Mouse (Mus musculus): ENCODE measurements around the gene Pakap.

The Pakap gene

DNA sequence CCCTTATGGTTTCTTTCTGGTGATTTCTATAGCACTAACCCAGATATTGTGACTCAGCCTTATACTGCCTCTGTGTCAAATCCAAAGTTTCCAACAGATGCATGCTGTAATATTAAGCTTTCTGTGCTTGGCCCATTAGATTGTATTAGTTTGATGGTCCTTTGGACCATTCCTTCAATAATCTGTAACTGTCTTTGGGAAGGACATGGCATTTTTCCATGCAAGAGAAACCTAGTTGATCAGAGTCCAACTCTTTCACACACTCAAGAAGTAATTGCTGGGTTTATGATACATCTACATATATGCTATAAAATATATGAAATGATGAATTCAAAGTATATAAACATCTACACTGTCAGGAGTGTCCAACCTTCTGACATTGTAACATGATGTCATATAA lies 147.9 kb downstream of the Pakap start:
- no peak for DNase-seq (ENCODE audit: low spot score in 2 of 2)

DNA sequence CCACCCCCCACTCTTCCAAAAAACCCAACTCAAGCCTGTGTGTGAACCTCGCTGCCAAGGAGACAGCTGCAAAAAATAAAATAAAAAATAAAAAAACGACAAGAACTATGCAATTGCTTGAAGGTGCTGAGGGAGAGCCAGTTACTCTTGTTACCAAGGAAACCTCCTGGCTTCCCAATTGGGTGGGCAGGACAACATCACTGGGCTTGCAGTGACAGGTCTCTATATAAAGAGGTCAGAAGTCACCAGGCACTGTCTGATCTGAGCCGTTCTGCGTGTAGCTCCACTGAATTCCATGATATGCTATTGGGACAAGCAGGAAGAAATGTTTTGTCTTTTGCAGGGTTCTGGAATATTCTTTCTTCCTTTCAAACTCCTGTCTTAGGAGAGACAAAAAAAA lies 148.8 kb downstream of the Pakap start:
- DNase-seq (ENCODE audit: low spot score in 2 of 2) = no peak

DNA sequence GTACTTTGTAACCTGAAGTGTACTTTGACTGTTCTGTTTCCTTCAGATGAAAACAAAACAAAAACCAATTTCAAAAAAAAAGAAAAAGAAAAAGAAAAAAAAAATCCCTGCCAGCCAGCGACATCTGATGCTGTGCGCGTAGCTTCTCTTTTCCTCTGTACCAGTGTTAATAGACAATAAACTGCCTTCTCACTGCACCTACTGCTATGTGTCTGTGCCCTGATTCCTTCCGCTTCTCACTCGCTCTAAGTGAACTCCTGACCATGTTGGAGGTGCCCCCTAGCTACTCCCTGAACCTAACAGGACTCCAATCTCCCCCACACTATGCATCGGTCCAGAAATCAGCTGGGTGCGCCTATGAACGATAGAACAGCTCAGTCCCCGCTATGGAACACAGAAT lies 149.4 kb downstream of the Pakap start, which contains the start of gene Akap2:
Gene Akap2, plus strand, starts transcription at position 304 of the 400 bp plus-strand sequence.
- DNase-seq (ENCODE audit: low spot score in 2 of 2) = no peak

DNA sequence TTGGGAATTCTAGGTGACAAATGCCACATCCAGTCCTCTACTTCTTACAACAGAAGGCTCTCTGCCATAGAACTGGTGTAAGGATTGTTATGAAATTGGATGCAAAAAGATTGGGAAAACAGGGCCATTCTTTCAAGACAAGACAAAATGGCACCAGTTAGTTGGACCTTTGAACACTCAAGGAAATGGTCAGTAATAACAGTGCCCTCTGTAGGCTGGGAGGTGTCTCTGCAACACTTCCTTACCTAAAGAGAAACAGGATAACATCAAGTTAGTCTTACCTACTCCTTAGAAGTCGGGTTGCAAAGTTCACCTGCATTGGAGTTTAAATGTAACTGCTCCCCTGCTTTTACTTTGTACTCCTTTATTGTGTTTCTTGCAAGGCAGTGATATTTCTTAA lies 151.4 kb downstream of the Pakap start:
- DNase-seq (ENCODE audit: low spot score in 2 of 2) = no peak

DNA sequence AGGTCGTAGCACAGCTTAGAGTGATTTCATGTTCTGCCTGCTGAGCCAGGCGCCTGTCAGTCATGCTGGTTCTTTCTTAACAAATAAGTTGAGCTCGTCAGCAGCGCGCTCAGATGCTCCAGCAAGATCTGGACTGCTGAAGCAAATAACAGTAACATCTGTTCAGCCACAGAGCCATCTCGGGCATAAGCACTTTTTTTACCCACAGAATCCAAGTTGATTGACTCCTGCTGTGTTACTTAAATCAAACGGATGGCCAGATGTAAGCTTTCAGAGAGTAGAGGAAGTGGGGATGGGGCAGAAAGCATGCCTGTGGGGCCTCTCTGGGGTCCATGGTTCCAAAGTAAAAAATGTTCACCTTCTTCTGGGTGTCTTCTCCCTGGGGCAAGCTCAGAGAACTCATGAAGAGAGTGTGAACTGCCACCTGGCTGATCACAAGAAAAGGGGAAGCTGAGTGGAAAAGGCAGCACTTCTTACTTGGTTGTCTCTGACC lies 152.9 kb downstream of the Pakap start:
- DNase-seq (ENCODE audit: low spot score in 2 of 2) = no peak

DNA sequence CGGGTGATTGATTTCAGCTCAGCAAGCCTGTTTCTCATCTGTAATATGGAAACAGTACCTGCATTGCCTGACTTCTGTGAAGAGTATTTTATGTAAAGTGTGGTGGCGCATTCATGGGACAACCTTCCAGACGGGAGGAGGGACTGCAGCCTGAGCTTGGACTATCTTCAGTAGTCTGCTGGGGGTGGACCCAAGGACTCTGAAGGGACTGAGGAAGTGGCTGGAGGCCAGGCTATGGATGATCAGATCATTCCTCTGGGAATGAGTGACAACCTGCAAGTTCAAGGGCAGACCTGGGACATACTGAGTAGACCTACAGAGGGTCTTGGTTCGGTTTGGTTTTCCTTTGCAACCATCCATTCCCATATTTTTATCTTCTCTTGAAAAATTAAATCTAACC lies 154.3 kb downstream of the Pakap start:
- DNase-seq (ENCODE audit: low spot score in 2 of 2) = no peak

DNA sequence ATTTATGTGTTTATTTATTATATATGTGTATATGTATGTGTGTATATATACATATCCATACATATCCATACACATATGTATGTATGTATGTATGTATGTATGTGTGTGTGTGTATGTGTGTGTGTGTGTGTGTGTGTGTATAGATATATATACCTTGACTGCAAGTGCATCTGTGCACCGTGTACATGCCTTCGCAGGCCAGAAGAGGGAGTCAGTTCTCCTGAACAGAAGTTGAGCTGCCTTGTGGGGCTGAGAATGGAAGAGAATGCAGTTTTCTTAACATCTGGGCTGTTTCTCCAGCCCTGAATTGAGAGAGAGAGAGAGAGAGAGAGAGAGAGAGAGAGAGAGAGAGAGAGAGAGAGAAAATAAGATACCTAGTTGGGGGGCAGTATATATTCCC lies 155.7 kb downstream of the Pakap start:
- no peak for DNase-seq (ENCODE audit: low spot score in 2 of 2)

DNA sequence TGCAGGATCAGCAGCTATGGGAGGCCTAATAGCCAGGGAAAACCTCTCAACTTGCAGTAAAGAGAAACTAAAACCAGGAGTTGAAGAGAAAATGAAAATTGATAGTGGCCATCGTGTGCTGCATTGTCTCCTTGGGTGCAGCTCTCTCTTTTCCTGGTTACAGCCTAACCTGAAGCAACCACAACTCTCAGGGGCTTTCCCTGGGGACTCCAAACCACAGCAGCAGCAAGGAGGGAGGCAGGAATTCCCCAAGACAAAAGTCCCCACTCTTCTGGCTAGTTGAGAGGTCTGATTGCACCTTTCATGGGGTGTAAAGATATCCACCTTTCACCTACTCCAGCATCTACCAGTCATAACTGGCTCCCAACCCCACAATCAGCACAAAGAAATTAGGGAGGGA lies 157.6 kb downstream of the Pakap start:
- DNase-seq (ENCODE audit: low spot score in 2 of 2) = no peak

DNA sequence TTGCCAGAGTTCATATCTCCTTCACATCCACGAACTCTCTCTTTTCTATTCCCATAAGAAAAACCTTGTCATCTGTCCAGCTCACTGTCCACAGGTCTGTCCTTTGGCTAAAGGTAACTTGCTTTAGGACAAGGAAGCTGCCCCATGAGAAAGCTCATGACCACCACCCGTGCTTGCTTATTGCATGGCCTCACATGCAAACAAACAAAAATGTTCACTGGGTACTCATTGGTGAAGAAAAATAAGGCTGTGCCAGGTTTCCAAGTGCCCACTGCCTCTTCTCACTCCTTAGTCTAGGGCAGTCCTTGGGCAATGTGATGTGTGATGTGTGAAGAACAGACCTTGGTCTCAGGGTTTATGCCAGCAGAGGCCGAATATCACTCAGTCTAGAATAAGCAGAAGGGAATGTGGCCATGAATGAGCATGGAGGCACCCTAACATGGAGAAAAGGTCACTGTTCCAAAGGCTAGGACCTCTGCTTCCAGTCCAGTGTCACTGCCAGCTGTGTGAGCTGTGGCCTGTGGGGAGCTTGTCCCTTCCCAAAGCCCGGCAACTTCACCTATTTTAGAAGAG lies 160.7 kb downstream of the Pakap start:
- DNase-seq (ENCODE audit: low spot score in 2 of 2) = no peak

DNA sequence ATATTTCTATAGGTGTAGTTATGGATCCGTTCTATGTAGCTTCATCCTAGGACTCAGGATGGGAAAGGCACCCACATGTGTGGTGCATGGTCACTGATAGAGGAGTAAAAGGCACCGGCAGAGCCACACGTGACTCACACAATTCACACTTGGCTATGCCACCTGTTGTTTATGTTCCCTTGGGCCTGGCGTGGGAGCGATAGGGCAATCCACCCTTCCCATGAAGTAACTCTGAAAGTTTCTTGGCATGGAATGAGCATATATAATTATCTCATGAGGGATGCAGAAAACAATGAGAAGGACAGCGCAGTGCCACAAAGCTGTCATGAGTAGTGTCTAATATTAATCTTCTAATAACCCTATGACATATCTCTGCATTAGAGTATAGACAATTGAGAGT lies 162.1 kb downstream of the Pakap start:
- DNase-seq (ENCODE audit: low spot score in 2 of 2) = no peak

DNA sequence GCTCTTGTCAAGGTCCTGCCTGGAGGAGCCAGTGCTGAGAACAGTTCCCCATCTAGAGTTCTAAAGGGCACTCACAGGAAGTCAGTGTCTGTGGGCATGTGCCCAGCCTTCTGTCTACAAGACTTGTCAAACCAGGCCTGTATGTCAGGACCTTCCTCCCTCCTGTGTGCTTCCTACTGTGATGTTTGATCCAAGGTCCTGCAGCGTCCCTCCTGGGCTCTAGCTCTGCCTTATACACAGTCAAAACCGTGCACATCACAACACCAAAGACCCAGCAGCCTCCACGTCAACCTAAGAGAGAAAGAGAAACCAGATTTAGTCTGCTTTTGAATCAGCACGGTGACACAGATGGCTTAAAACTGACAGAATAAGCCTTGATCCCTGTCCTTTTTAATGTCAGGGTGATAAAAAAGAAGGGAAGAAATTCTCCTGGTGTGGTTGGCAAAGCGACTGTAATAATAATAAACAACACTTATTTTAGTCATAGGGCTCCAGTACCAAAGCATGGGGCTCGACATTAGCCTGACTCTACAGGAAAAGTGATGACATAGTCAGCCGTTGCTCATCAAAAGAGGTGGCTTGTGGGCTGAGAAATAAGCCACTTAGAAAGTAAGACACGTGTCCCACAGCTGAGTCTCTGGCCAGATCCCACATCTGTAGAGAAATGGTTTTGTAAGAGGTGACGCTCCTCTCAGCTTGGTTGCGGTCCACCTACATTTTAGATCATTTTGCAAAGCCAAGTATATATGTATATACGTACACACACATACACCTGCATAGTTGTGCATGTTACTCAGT lies 163.0 kb downstream of the Pakap start:
- DNase-seq (ENCODE audit: low spot score in 2 of 2) = no peak

DNA sequence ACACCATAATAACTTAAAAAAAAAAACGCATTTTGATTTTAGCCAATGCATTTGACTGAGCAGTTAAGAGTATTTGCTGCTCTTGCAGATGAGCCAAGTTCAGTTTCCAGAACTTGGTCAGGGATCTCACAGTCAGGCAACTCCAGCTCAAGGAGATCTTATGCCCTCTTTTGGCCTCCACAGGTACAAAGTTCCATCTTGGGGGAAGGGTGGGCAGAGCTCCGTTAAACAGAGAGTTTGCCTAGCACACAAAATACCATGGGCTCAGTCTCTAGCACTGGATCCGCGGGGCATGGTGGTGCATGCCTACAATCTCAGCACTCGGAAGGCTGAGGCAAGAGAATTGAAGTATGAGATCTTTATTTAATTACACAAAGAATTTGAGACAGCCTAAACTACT lies 164.4 kb downstream of the Pakap start:
- DNase-seq (ENCODE audit: low spot score in 2 of 2) = no peak

DNA sequence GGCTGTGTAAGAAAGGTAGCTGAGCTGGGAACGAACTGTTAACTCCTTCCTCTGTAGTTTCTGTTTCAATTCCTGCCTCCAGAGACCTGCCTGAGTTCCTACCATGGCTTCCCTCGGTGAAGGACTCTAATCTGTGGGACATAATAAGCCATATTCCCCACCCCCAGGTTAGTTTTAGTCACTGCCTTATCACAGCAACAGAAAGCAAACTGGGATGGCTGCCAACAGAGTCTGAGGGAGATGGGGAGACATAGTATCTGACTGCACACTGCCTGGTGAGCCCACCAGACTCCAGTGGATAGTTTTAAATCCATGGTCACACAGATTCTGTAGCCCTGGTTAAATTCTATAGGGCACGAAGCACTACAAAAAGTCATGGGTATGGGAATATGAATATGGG lies 165.5 kb downstream of the Pakap start:
- no peak for DNase-seq (ENCODE audit: low spot score in 2 of 2)

DNA sequence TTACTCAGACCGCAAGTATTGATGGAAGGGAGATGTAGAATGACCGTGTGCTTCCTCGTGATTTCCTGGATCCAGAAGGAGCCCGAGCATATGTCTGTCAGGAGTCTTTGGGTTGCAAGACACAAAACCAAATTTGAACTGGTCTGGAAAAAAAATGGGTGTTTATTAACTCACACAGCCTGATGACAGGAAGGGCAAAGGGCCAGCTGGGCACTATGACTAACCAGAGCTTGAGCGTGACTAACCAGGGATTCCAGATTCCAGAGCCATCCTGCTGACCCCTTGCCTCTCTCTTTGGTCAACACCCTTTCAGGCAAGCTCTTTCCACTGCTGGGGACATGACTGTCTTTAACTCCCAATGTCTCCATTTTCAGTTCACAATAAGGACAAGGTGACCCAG lies 167.4 kb downstream of the Pakap start:
- no peak for DNase-seq (ENCODE audit: low spot score in 2 of 2)

DNA sequence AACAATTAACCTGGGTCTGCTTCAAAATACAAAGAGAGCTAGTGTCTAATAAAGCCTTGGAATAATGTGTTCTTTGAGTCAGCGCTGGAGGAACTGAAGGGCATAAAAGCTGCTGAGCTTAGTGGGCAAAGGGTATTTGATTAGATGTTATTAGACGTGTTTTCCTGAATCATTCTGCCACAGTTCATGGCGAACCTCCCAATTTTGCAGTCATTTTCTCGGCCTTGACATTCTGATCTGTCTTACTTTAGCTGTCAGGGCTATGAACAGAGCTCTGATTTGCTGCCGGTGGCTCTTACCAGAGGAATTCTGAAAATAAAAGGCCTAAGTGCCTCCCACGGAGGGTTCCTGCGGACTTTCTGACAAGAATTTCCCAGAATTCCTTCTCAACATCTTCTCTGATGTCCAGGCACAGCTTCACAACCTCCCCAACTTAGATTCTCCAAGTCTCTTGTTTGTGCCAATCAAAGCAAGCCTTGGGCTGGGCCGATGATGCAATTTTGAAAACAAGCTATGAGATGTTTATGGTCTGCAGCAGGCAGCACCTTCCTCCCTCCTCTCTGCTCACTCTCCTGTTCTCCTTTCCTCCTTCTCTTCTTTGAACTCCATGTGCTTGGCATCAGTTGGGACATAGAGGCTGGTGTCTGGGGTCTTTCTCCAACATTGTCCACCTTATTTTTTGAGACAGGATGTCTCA lies 171.0 kb downstream of the Pakap start:
- no peak for DNase-seq (ENCODE audit: low spot score in 2 of 2)

DNA sequence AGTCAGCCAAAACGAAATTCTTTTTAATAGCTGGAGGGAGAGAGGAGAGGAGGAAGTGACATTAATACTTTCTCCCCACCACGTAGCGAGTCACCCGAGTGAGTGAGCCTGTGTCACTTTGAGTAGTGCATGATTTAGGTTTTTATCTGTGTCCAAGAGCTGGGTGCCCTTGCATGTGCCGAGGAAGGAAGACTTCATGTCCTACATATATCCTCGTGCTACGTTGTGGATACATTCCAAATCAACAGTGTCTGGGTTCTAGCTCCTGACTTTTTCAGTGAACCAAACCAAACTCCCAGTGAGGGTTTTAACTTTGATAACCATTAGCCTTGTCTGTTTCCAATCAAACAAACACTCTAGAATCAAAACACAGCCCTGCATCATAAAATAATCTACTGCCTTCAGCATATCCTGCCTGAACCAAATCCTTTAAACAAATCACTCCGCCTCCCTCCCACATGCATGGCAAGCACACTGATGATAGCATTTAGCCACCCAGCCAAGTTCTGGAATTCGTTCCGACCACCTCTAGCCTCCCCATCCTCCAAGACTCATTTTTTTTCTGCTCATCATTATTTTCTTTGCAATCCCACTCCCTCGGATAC lies 175.4 kb downstream of the Pakap start:
- DNase-seq (ENCODE audit: low spot score in 2 of 2) = no peak

DNA sequence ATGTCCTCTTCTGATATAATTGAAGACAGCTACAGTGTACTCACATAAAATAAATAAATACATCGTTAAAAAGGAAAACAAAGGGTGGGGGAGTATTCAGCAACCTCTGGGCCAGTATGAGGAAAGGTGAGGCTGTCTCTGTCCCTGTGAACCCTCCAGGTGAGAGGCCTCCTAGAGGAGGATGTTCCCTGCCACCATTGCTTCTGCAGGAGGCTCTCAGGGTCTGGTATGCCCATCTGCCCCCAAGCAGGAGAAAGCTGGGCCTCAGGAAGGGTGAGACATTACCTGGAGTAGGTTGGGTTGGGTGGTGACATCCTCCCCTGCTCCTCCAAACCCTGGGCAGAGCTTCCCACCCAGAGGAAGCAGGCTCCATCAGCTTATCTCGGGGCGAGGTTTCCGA lies 182.7 kb downstream of the Pakap start:
- DNase-seq (ENCODE audit: low spot score in 2 of 2) = no peak

DNA sequence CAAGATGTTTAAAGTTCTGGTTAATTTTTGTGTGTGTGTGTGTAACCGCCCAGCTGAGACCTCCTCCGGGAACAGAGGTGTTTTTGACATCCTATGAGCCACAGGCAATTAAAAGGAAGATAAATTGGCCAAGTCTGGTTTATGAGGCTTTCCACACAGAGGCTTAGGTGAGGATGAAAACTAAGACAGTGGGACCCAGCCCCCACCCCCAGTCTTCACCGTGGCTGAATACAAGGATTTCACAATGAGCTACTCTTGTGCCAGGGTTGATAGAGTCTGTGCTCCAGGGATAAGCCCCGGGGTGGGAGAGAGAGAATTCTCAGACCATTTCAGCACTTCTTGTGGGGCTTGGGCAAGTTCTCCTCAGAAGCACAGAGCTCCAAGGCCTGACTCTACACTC lies 183.1 kb downstream of the Pakap start:
- DNase-seq (ENCODE audit: low spot score in 2 of 2) = no peak

DNA sequence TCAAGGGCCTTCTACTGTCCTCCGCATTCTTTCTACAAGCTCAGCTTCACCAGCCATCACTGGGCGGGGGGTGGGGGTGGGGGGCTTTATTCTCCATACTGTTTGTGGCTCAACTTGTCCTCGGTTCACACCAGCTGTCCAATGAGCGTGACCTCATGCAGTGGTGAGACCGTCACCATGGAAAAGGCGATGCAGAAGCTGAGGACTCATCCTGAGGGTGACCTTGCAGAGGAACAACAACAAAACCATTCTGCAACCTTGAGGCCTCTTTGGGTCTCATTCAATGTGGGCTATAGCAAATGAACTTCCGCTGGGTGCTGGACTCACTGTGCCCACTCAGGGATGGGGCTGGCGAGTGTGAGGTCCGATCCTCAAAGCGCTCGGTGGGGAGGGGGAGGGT lies 183.6 kb downstream of the Pakap start:
- DNase-seq (ENCODE audit: low spot score in 2 of 2) = no peak

DNA sequence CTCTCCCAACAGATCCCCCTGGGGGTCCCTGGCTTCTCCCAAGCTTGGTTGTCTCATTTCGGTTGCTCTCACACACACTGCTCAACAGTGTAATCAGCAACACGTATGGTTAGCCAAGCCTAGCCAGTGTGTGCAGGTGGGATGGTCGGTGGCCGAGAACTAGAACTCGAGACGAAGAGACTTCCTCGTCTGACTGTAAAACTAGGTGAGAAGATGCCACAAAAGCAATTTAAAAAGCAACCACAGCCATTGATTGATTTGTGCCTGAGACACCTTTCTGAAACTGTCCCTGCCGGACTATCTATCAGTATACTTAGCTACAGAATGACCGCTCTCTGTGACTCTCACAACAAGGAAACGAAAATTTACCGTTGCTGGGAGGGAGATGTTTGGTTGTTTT lies 187.1 kb downstream of the Pakap start:
- no peak for DNase-seq (ENCODE audit: low spot score in 2 of 2)

DNA sequence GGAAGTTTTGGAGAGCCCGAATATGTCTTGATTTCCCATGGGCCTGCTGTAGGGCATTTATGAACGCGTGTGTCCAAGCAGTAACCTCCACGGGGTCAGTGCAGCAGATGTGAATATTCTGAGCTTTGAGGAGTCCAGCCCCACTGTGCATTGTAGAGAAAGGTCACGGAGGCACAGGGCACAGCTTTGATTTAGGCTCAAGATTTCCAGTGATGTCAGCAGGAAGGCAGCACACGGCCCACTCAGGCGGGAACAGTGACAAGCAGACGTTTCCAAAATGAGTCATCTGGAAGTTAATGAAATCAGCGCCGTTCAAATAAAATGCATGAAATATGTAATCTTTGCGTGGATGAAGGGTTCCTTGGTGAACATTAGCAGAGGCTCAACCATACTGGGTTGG lies 190.0 kb downstream of the Pakap start:
- no peak for DNase-seq (ENCODE audit: low spot score in 2 of 2)

DNA sequence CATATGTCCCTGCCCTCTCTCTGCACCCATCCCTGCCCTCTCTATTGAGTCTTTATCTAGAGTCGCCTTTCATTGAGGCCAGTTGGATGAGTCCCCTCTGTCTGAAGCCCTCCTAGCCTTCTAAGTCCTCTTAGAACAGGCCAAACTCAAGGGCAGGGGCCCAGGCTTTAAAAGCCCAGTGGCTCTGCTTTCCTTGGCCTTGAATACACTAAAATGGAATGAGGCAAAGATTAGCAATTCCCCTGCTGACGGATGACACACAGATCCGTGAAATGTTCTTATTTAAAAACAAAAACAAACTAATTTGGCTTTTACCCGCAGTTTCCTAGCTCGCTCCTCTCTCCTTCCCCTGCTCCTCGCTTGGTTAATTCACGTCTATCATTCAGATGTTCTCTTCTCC lies 194.4 kb downstream of the Pakap start:
- no peak for DNase-seq (ENCODE audit: low spot score in 2 of 2)

DNA sequence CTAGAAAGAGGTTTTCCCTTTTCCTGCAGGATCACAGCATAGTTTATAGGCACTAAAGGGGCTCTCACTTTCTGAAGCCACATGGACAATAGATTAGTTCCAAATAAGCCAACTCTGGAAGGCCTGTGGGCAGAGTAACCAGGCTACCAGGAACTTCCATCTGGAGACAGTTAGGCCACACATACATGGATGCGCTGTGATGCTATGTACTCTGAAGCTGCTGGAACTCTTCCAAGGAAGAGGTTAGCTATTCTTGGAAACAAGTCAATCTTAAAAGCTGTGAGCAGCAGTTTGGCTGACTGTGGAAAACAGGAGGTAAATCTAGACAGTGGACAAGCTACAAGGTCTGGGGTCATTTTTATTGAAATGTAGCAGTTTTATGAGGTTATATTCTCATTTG lies 196.4 kb downstream of the Pakap start:
- no peak for DNase-seq (ENCODE audit: low spot score in 2 of 2)

All from frontal cortex, postnatal 14 days (tissue).